Mouse (Mus musculus): ENCODE measurements around the gene Stac3.

DNA sequence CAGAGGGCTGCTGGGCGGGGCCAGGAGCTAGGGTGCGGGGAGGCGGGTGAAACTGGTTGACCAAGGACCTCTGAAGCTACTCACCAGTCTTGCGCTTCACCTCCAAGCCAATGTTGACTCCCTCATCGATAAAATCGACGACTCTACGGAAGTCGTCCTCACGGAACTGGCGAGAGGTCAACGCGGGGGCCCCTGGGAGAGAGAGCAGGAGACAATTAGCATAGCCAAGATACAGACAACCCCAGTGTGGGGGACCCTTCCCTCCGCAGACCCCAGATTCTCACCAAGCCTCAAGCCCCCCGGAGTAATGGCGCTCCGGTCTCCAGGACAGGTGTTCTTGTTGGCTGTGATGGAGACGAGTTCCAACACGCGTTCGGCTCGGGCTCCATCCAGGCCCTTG, 16.5 kb downstream of the Stac3 start:
- TF ChIP-seq CTCF (conservative IDR thresholded peaks at IDR 0.05; ENCODE audit: insufficient read depth, insufficient read length, low read depth, low read length) (no peak), POLR2A (IDR thresholded peaks at IDR 0.05; ENCODE audit: low read depth, low read length) (no peak)
